8 mouse cellular contexts compared by ENCODE assay signal in the genomic region with DNA sequence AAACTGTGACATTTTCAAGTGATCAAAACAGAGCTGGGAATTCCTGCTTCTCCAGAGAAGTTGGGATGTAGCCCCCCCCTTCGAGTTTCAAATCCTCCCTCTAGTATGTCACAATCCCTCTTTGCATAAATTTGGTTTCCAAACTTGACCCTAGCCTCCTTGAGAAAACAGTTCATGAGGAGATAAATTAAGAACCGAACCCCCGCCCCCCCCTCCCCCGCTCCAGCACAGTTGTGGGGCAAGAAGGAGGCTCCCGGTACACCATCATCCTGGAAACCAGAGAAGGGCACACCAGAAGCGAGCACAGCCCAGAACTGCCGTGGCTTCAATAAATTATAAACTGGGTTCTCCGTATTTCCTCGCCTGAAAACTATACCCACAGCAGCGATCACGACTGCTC.
A peak's percentile ranks its signal among the peaks of the same experiment; 100 is the strongest.
DNase-seq lines count a peak whose midpoint lies in the region; ATAC-seq and TF ChIP-seq lines count a peak whose summit lies in the region.

No protein-coding gene starts in this region.

- ATAC-seq in embryonic facial prominence, embryonic 12.5 days (ENCODE audit: insufficient number of reproducible peaks, insufficient read depth, low FRiP score, low TSS enrichment) = no peak
- ATAC-seq in neural tube, embryonic 13.5 days (ENCODE audit: low read depth) = no peak

- intact Hi-C loops in left cerebral cortex, adult 2 months (cut with DNase I) = loop anchor here (2.0 kb wide), 1 partner anchor 66 kb away; no protein-coding TSS in a partner anchor
- intact Hi-C loops in left cerebral cortex, postnatal 25 days (cut with DNase I) = loop anchor here (5.0 kb wide), 1 partner anchor 88 kb away; no protein-coding TSS in a partner anchor

- H3K4me3 ChIP-seq in left cerebral cortex, adult 2 months = peak overlapping the region; percentile 26
- peak overlapping the region; percentile 22 for H3K4me3 ChIP-seq in embryonic facial prominence, embryonic 12.5 days
- peak overlapping the region; percentile 52 for H3K4me3 ChIP-seq in limb, embryonic 10.5 days
- peak overlapping the region; percentile 35 for H3K4me3 ChIP-seq in neural tube, embryonic 13.5 days

- H3K9me3 ChIP-seq in embryonic facial prominence, embryonic 12.5 days = no peaks in the 10 kb centered on the region
- H3K9me3 ChIP-seq in limb, embryonic 10.5 days (replicated peaks) = no peaks in the 10 kb centered on the region
- H3K9me3 ChIP-seq in neural tube, embryonic 13.5 days = no peaks in the 10 kb centered on the region

- TF ChIP-seq CTCF in left cerebral cortex, adult 2 months (IDR thresholded peaks at IDR 0.05) = no peak

- H3K36me3 ChIP-seq in embryonic facial prominence, embryonic 12.5 days = no peaks in the 10 kb centered on the region
- H3K36me3 ChIP-seq in limb, embryonic 10.5 days = no peaks in the 10 kb centered on the region
- H3K36me3 ChIP-seq in neural tube, embryonic 13.5 days = no peaks in the 10 kb centered on the region

- no peaks in the 10 kb centered on the region for H3K27me3 ChIP-seq in embryonic facial prominence, embryonic 12.5 days
- H3K27me3 ChIP-seq in limb, embryonic 10.5 days (ENCODE audit: low read depth, poor library complexity, severe bottlenecking) = no peaks in the 10 kb centered on the region; the same call in 1 of the 2 replicates
- H3K27me3 ChIP-seq in neural tube, embryonic 13.5 days = no peaks in the 10 kb centered on the region

- peak overlapping the region; percentile 15; the same call in 1 of the 2 replicates for H3K9ac ChIP-seq in embryonic facial prominence, embryonic 12.5 days
- H3K9ac ChIP-seq in neural tube, embryonic 13.5 days = peak overlapping the region; percentile 66

- H3K27ac ChIP-seq in left cerebral cortex, adult 2 months = peak overlapping the region; percentile 33; the same call in 1 of the 2 replicates
- H3K27ac ChIP-seq in embryonic facial prominence, embryonic 12.5 days = peak overlapping the region; percentile 93
- peak overlapping the region; percentile 83 for H3K27ac ChIP-seq in limb, embryonic 10.5 days
- H3K27ac ChIP-seq in neural tube, embryonic 13.5 days (replicated peaks) = peak overlapping the region; percentile 94

- H3K4me1 ChIP-seq in embryonic facial prominence, embryonic 12.5 days = peaks cover 52% of the 10 kb centered on the region
- peaks cover 60% of the 10 kb centered on the region for H3K4me1 ChIP-seq in limb, embryonic 10.5 days
- peaks cover 65% of the 10 kb centered on the region for H3K4me1 ChIP-seq in neural tube, embryonic 13.5 days (replicated peaks)

- H3K4me2 ChIP-seq in embryonic facial prominence, embryonic 12.5 days (replicated peaks) = peak overlapping the region; percentile 66
- H3K4me2 ChIP-seq in neural tube, embryonic 13.5 days = peak overlapping the region; percentile 60

- 2% methylated on average over 11 of the region's 11 CpGs for WGBS in embryonic facial prominence, embryonic 12.5 days
- WGBS in limb, embryonic 10.5 days = 2% methylated on average over 11 of the region's 11 CpGs
- WGBS in neural tube, embryonic 13.5 days = 3% methylated on average over 11 of the region's 11 CpGs

- DNase-seq in left cerebral cortex, adult 2 months (ENCODE audit: extremely low spot score in 1 of 2, low spot score in 2 of 2) = no peak
- DNase-seq in left cerebral cortex, postnatal 25 days (ENCODE audit: low spot score in 2 of 2) = no peak
- peak; percentile 47 for DNase-seq in limb, embryonic 10.5 days (ENCODE audit: low spot score)
- DNase-seq in ovary, postnatal 14 days (ENCODE audit: low spot score) = no peak
- no peak for DNase-seq in layer of hippocampus, adult 9-10 months (ENCODE audit: low spot score)
- DNase-seq in right cerebral cortex, postnatal 14 days = no peak

Comparison
In these comparisons a context has a peak if more than half of its experiments do, and no peak if none do; other contexts are left out.
1. H3K27ac ChIP-seq: peak in every context shown above with its lines; median percentile 94 in neural tube, embryonic 13.5 days; 93 in embryonic facial prominence, embryonic 12.5 days; 83 in limb, embryonic 10.5 days; 33 in left cerebral cortex, adult 2 months.